Mouse (Mus musculus): ENCODE measurements at regions not wholly inside any gene's neighbourhood (a gene's known extent, or its start where the extent isn't known, plus 50 kb on each side); places are given as distances from the start of the nearest gene placed in this dataset.

- no peak for DNase-seq (ENCODE audit: low spot score in 2 of 2)
Observed at GRCm38 (mm10) chr9:41513701-41514100, 352.2 kb upstream of the Ubash3b start.

GRCm38 (mm10) chr9:41509597-41509996, 348.1 kb upstream of the Ubash3b start:
- DNase-seq (ENCODE audit: low spot score in 2 of 2) = no peak

- DNase-seq (ENCODE audit: low spot score in 2 of 2) = no peak
Observed at GRCm38 (mm10) chr9:41508746-41509145, 347.2 kb upstream of the Ubash3b start.

GRCm38 (mm10) chr9:41498326-41498725, 336.8 kb upstream of the Ubash3b start:
- DNase-seq (ENCODE audit: low spot score in 2 of 2) = no peak

- no peak for DNase-seq (ENCODE audit: low spot score in 2 of 2)
Observed at GRCm38 (mm10) chr9:41490112-41490511, 328.6 kb upstream of the Ubash3b start.

GRCm38 (mm10) chr9:41488046-41488445, 326.5 kb upstream of the Ubash3b start:
- no peak for DNase-seq (ENCODE audit: low spot score in 2 of 2)

GRCm38 (mm10) chr9:41483218-41483617, 321.7 kb upstream of the Ubash3b start:
- no peak for DNase-seq (ENCODE audit: low spot score in 2 of 2)

- DNase-seq (ENCODE audit: low spot score in 2 of 2) = no peak
Observed at GRCm38 (mm10) chr9:41481611-41482266, 320.2 kb upstream of the Ubash3b start.

- DNase-seq (ENCODE audit: low spot score in 2 of 2) = no peak
Observed at GRCm38 (mm10) chr9:41479854-41480749, 318.6 kb upstream of the Ubash3b start.

GRCm38 (mm10) chr9:41479085-41479484, 317.6 kb upstream of the Ubash3b start:
- DNase-seq (ENCODE audit: low spot score in 2 of 2) = no peak

- DNase-seq (ENCODE audit: low spot score in 2 of 2) = no peak
Observed at GRCm38 (mm10) chr9:41478106-41478848, 316.8 kb upstream of the Ubash3b start.

GRCm38 (mm10) chr9:41475326-41475725, 313.8 kb upstream of the Ubash3b start:
- no peak for DNase-seq (ENCODE audit: low spot score in 2 of 2)

- DNase-seq (ENCODE audit: low spot score in 2 of 2) = no peak
Observed at GRCm38 (mm10) chr9:41474945-41475297, 313.4 kb upstream of the Ubash3b start.

GRCm38 (mm10) chr9:41474244-41474944, 312.9 kb upstream of the Ubash3b start:
- peak; percentile 81 for DNase-seq (ENCODE audit: low spot score in 2 of 2)

GRCm38 (mm10) chr9:41473506-41473905, 312.0 kb upstream of the Ubash3b start:
- DNase-seq (ENCODE audit: low spot score in 2 of 2) = no peak

GRCm38 (mm10) chr9:41471345-41471744, 309.8 kb upstream of the Ubash3b start:
- no peak for DNase-seq (ENCODE audit: low spot score in 2 of 2)

GRCm38 (mm10) chr9:41470010-41470409, 308.5 kb upstream of the Ubash3b start:
- no peak for DNase-seq (ENCODE audit: low spot score in 2 of 2)

- DNase-seq (ENCODE audit: low spot score in 2 of 2) = no peak
Observed at GRCm38 (mm10) chr9:41469414-41469813, 307.9 kb upstream of the Ubash3b start.

- no peak for DNase-seq (ENCODE audit: low spot score in 2 of 2)
Observed at GRCm38 (mm10) chr9:41464057-41464685, 302.7 kb upstream of the Ubash3b start.

GRCm38 (mm10) chr9:41461742-41462141, 300.2 kb upstream of the Ubash3b start:
- DNase-seq (ENCODE audit: low spot score in 2 of 2) = peak; percentile 73 to 82

GRCm38 (mm10) chr9:41460709-41461108, 299.2 kb upstream of the Ubash3b start:
- no peak for DNase-seq (ENCODE audit: low spot score in 2 of 2)
